Mouse (Mus musculus): ENCODE data around the gene Sox5. TPM values are rescaled to one million over a fixed set of nuclear protein-coding genes. Genes with fewer than 3 reads are reported as not detected.

The Sox5 gene
- total RNA-seq, 2 experiments from 2014 or later, result 0.89 to 0.99 TPM

GRCm38 (mm10) chr6:143892869-143893268 is 888.9 kb downstream of the Sox5 start:
- Histone ChIP-seq H3K4me3 (no peak overlapping the region), H3K27ac (no peak overlapping the region)
- no peak for TF ChIP-seq CTCF (IDR thresholded peaks at IDR 0.05)
- intact Hi-C loops (cut with DNase I), result no loop called here
- no peak for DNase-seq

GRCm38 (mm10) chr6:143888556-143888955 is 893.2 kb downstream of the Sox5 start:
- no peak overlapping the region for H3K4me3 ChIP-seq
- DNase-seq, result no peak
- no peak for TF ChIP-seq CTCF (IDR thresholded peaks at IDR 0.05)
- H3K27ac ChIP-seq, result no peak overlapping the region
- intact Hi-C loops (cut with DNase I), result no loop called here

- TF ChIP-seq CTCF (IDR thresholded peaks at IDR 0.05), result no peak
- DNase-seq, result no peak
- H3K4me3 ChIP-seq, result no peak overlapping the region
- intact Hi-C loops (cut with DNase I), result no loop called here
- H3K27ac ChIP-seq, result no peak overlapping the region
Measured at GRCm38 (mm10) chr6:143878525-143878924, 903.3 kb downstream of the Sox5 start.

GRCm38 (mm10) chr6:143868790-143869189 is 913.0 kb downstream of the Sox5 start:
- TF ChIP-seq CTCF (IDR thresholded peaks at IDR 0.05), result no peak
- no peak overlapping the region for H3K27ac ChIP-seq
- intact Hi-C loops (cut with DNase I), result no loop called here
- no peak overlapping the region for H3K4me3 ChIP-seq
- no peak for DNase-seq

GRCm38 (mm10) chr6:143868155-143868685 is 913.6 kb downstream of the Sox5 start:
- no peak for DNase-seq
- H3K4me3 ChIP-seq, result no peak overlapping the region
- intact Hi-C loops (cut with DNase I), result no loop called here
- no peak for TF ChIP-seq CTCF (IDR thresholded peaks at IDR 0.05)
- no peak overlapping the region for H3K27ac ChIP-seq

GRCm38 (mm10) chr6:143867029-143867428 is 914.7 kb downstream of the Sox5 start:
- no peak overlapping the region for H3K27ac ChIP-seq
- DNase-seq, result no peak
- H3K4me3 ChIP-seq, result no peak overlapping the region
- no peak for TF ChIP-seq CTCF (IDR thresholded peaks at IDR 0.05)
- intact Hi-C loops (cut with DNase I), result no loop called here

GRCm38 (mm10) chr6:143866566-143866965 is 915.2 kb downstream of the Sox5 start:
- TF ChIP-seq CTCF (IDR thresholded peaks at IDR 0.05), result no peak
- no peak overlapping the region for H3K4me3 ChIP-seq
- intact Hi-C loops (cut with DNase I), result no loop called here
- no peak for DNase-seq
- H3K27ac ChIP-seq, result no peak overlapping the region

- no peak for DNase-seq
- intact Hi-C loops (cut with DNase I), result no loop called here
- peak overlapping the region; percentile 20; the same call in 1 of the 2 replicates for H3K27ac ChIP-seq
Measured at GRCm38 (mm10) chr6:143862611-143863110, 919.1 kb downstream of the Sox5 start.

GRCm38 (mm10) chr6:143860036-143860435 is 921.7 kb downstream of the Sox5 start:
- intact Hi-C loops (cut with DNase I), result no loop called here
- no peak for TF ChIP-seq CTCF (IDR thresholded peaks at IDR 0.05)
- DNase-seq, result no peak
- H3K27ac ChIP-seq, result no peak overlapping the region
- H3K4me3 ChIP-seq, result no peak overlapping the region

More at GRCm38 (mm10) chr6:143862611-143863110, 919.1 kb downstream of the Sox5 start:
- no peak overlapping the region for H3K4me3 ChIP-seq
- TF ChIP-seq CTCF (IDR thresholded peaks at IDR 0.05), result no peak

- Histone ChIP-seq H3K4me3 (no peak overlapping the region), H3K27ac (no peak overlapping the region)
- DNase-seq, result no peak
- intact Hi-C loops (cut with DNase I), result no loop called here
- no peak for TF ChIP-seq CTCF (IDR thresholded peaks at IDR 0.05)
Measured at GRCm38 (mm10) chr6:143859535-143859934, 922.2 kb downstream of the Sox5 start.

GRCm38 (mm10) chr6:143858551-143858950 is 923.2 kb downstream of the Sox5 start:
- DNase-seq, result no peak
- intact Hi-C loops (cut with DNase I), result no loop called here

GRCm38 (mm10) chr6:143857376-143857775 is 924.4 kb downstream of the Sox5 start:
- no peak overlapping the region for H3K4me3 ChIP-seq
- no peak for TF ChIP-seq CTCF (IDR thresholded peaks at IDR 0.05)

More at GRCm38 (mm10) chr6:143858551-143858950, 923.2 kb downstream of the Sox5 start:
- Histone ChIP-seq H3K4me3 (no peak overlapping the region), H3K27ac (no peak overlapping the region)
- TF ChIP-seq CTCF (IDR thresholded peaks at IDR 0.05), result no peak

GRCm38 (mm10) chr6:143855421-143855820 is 926.4 kb downstream of the Sox5 start:
- no peak overlapping the region for H3K4me3 ChIP-seq
- no peak for DNase-seq
- H3K27ac ChIP-seq, result no peak overlapping the region
- TF ChIP-seq CTCF (IDR thresholded peaks at IDR 0.05), result no peak
- intact Hi-C loops (cut with DNase I), result no loop called here

More at GRCm38 (mm10) chr6:143857376-143857775, 924.4 kb downstream of the Sox5 start:
- intact Hi-C loops (cut with DNase I), result no loop called here
- no peak overlapping the region for H3K27ac ChIP-seq
- DNase-seq, result no peak

- Histone ChIP-seq H3K4me3 (no peak overlapping the region), H3K27ac (no peak overlapping the region)
- intact Hi-C loops (cut with DNase I), result no loop called here
- DNase-seq, result no peak
- TF ChIP-seq CTCF (IDR thresholded peaks at IDR 0.05), result no peak
Measured at GRCm38 (mm10) chr6:143854031-143854430, 927.7 kb downstream of the Sox5 start.
